Mouse (Mus musculus) gastrocnemius, adult 2 months (tissue): ENCODE measurements at regions not wholly inside any gene's neighbourhood (a gene's known extent, or its start where the extent isn't known, plus 50 kb on each side); places are given as distances from the start of the nearest gene placed in this dataset.

Experiments
- DNase-seq: peaks from one replicate; pipeline ENCODE4 v3.0.0; 2022
- H3K27ac ChIP-seq: fragments of 200-600 bp; 2 replicates; pipeline ENCODE4 v1.8.1; 2022; ENCODE audit warnings: mild to moderate bottlenecking
- H3K4me3 ChIP-seq: fragments of 200-600 bp; 2 replicates; pipeline ENCODE4 v1.8.1; 2022; ENCODE audit warnings: mild to moderate bottlenecking, moderate library complexity
- CTCF ChIP-seq: fragments of 200-600 bp; IDR thresholded peaks from 2 replicates; pipeline ENCODE4 v1.8.1; 2022; ENCODE audit warnings: antibody characterized with exemption, mild to moderate bottlenecking, moderate library complexity
- intact Hi-C: fragments of 180-260 bp; cut with DNase I; formaldehyde crosslinking; loops from one replicate; pipeline ENCODE4 v1.15.1; 2025

- intact Hi-C loops: no loop called here
- DNase-seq: no peak
- no peak overlapping the region for H3K4me3 ChIP-seq
- no peak for TF ChIP-seq CTCF
- no peak overlapping the region for H3K27ac ChIP-seq
Measured at GRCm38 (mm10) chr8:128085800-128086199, 272.6 kb upstream of the Nrp1 start.

- no peak for DNase-seq
- intact Hi-C loops: no loop called here
- TF ChIP-seq CTCF: no peak
- Histone ChIP-seq H3K27ac (no peak overlapping the region), H3K4me3 (no peak overlapping the region)
Measured at GRCm38 (mm10) chr8:128087500-128087899, 270.9 kb upstream of the Nrp1 start.

- no peak overlapping the region for H3K4me3 ChIP-seq
- H3K27ac ChIP-seq: no peak overlapping the region
- intact Hi-C loops: no loop called here
- peak; percentile 38 for DNase-seq
- TF ChIP-seq CTCF: no peak
Measured at GRCm38 (mm10) chr8:128092826-128093225, 265.6 kb upstream of the Nrp1 start.

DNA sequence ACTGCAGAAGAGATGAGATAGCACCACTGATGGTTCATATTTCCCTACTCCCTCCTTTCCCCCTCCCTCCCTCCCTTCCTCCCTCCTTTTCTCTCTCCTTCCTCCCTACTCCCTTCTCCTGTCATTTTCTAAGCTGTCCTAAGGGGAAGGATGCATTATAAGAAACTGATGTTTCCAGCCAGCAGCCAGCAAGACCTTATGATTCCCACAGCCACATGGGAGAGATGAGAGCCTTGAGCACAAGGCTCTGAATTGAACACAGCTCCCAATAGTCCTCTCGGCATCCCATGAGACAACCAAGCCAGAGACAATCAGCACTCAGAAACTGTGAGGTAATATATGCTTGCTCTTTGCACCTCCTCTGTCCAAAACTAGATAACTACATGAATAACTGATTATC, 263.0 kb upstream of the Nrp1 start:
- no peak for TF ChIP-seq CTCF
- intact Hi-C loops: no loop called here
- Histone ChIP-seq H3K4me3 (no peak overlapping the region), H3K27ac (no peak overlapping the region)
- no peak for DNase-seq

- intact Hi-C loops: no loop called here
- TF ChIP-seq CTCF: no peak
- Histone ChIP-seq H3K4me3 (no peak overlapping the region), H3K27ac (no peak overlapping the region)
- DNase-seq: no peak
Measured at GRCm38 (mm10) chr8:128097601-128098000, 260.8 kb upstream of the Nrp1 start.

- intact Hi-C loops: no loop called here
- H3K4me3 ChIP-seq: no peak overlapping the region
- no peak for DNase-seq
- no peak for TF ChIP-seq CTCF
- no peak overlapping the region for H3K27ac ChIP-seq
Measured at GRCm38 (mm10) chr8:128103380-128103779, 255.0 kb upstream of the Nrp1 start.

GRCm38 (mm10) chr8:128106569-128106968, 251.8 kb upstream of the Nrp1 start:
- H3K27ac ChIP-seq: no peak overlapping the region
- intact Hi-C loops: no loop called here
- no peak for TF ChIP-seq CTCF
- no peak overlapping the region for H3K4me3 ChIP-seq
- no peak for DNase-seq

GRCm38 (mm10) chr8:128107041-128107440, 251.4 kb upstream of the Nrp1 start:
- TF ChIP-seq CTCF: no peak

DNA sequence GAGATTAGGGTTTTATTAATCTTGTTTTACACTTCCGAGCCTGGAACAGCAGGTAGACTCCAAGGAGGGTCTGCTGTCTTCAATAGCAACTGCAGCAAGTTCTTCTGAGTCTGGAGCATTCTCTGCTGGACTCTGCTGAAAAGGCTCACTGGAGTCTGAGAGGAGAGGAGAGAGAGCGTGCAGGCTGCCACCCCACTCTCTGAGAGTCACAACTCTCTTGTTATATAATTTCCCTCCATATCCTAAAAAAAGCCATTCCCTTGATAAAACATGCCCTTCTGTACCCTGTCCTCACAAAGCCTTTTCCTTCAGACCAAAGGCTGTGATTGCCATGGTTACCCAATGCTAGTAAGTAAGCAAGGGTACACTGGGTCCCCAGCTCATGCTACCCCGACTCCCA, 249.4 kb upstream of the Nrp1 start:
- Histone ChIP-seq H3K4me3 (no peak overlapping the region), H3K27ac (no peak overlapping the region)
- no peak for TF ChIP-seq CTCF
- intact Hi-C loops: no loop called here
- DNase-seq: no peak

More at GRCm38 (mm10) chr8:128107041-128107440, 251.4 kb upstream of the Nrp1 start:
- no peak overlapping the region for H3K27ac ChIP-seq
- no peak overlapping the region for H3K4me3 ChIP-seq
- no peak for DNase-seq
- intact Hi-C loops: no loop called here

- Histone ChIP-seq H3K27ac (no peak overlapping the region), H3K4me3 (no peak overlapping the region)
- no peak for TF ChIP-seq CTCF
- intact Hi-C loops: no loop called here
- DNase-seq: no peak
Measured at GRCm38 (mm10) chr8:128111132-128111531, 247.3 kb upstream of the Nrp1 start.

DNA sequence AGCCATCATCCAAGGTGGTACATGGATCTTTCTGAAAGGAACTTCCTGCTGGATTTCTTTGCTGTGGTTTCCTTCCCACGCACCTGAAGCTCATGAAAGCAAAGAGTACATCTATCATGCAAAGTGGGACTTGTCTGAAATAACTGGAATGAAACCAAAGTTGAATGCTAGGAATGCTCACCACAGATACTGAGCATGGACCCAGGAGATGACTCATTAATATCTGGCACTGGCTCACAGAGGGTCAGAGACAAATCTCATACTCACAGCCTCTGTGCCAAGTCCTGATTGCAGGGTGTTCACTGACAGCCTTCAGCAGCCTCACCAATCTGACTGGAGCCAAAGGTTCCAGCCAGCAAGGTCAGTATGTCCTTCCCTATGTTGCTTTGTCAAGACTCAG, 245.3 kb upstream of the Nrp1 start:
- DNase-seq: peak; percentile 37
- intact Hi-C loops: no loop called here
- Histone ChIP-seq H3K4me3 (no peak overlapping the region), H3K27ac (peak overlapping the region; percentile 66)
- TF ChIP-seq CTCF: no peak

DNA sequence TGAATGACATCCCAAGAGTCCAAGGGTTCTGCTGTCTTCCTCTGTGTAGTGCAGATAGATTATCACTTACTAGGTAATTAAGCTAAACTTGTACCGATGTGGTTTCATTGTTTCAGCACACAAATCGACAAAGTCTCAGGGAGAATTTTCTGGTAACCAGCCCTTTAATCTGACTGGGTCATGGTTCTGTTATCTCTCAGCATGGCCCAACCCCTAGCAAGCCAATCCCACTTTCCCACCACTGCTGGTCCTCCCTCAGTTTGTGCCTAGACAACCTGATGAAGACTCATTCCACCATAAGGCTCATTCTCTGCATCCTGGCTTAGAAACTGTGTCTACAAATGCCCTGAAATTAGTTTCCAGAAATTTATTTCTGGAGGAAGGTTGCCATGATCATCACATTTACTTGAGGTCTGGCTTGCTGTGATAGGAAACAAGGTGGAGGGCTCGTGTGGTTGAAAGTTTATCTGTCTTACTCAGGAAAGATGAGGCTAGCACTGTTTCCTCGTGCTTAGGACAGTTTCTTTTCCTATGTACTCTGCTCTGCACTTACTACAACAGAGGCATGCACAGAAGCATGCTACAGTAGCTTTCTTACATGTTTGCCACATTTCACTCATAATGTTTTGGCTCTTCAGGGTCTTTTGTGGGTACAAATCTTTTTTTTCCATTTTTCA, 217.0 kb upstream of the Nrp1 start:
- Histone ChIP-seq H3K4me3 (no peak overlapping the region), H3K27ac (no peak overlapping the region)
- intact Hi-C loops: no loop called here
- TF ChIP-seq CTCF: no peak
- no peak for DNase-seq

- TF ChIP-seq CTCF: no peak
- intact Hi-C loops: no loop called here
- H3K4me3 ChIP-seq: no peak overlapping the region
- H3K27ac ChIP-seq: no peak overlapping the region
- no peak for DNase-seq
Measured at GRCm38 (mm10) chr8:128148351-128148942, 210.0 kb upstream of the Nrp1 start.

- intact Hi-C loops: no loop called here
- TF ChIP-seq CTCF: no peak
- no peak for DNase-seq
- Histone ChIP-seq H3K27ac (no peak overlapping the region), H3K4me3 (no peak overlapping the region)
Measured at GRCm38 (mm10) chr8:128155604-128156003, 202.8 kb upstream of the Nrp1 start.
